Mouse (Mus musculus): Measurements from ENCODE around the gene Catspere2.

Gene Catspere2

GRCm38 (mm10) chr1:178218305-178218704 lies 235.1 kb downstream of the Catspere2 start:
- ATAC-seq (ENCODE audit: insufficient number of reproducible peaks, low FRiP score, low TSS enrichment) = no peak

- peak; percentile 49; the same call in 1 of the 2 replicates for ATAC-seq (ENCODE audit: insufficient number of reproducible peaks, low FRiP score, low TSS enrichment)
Observed at GRCm38 (mm10) chr1:178219166-178220077, 236.2 kb downstream of the Catspere2 start.

All from cerebellum, adult (tissue).